Mouse (Mus musculus) layer of hippocampus, postnatal 14 days (tissue): Measurements from ENCODE around the gene Plekhh2. TPM values are rescaled to one million over a fixed set of nuclear protein-coding genes. Genes with fewer than 3 reads are reported as not detected.
A peak's percentile ranks its signal among the peaks of the same experiment; 100 is the strongest.

Source experiments
- DNase-seq, 2 experiments: peaks; one replicate each; pipeline ENCODE4 v3.0.0; 2021 to 2022; ENCODE audit warnings: low spot score in 2 of 2, mixed read lengths in 1 of 2
- long read RNA-seq, 2 experiments: library from polyadenylated mRNA; stranded (forward); transcript quantifications; one replicate each; pipeline ENCODE4 v2.0.0; 2021
- total RNA-seq, 2 experiments: library from RNA; stranded (reverse); gene quantifications; 2 replicates each; pipeline ENCODE4 v1.2.3; 2021

Plekhh2 gene
- 1 to 10 TPM; 4.4 to 4.9 TPM for total RNA-seq
- long read RNA-seq, experiment 1 = 0 reads
- long read RNA-seq, experiment 2, partial matches to known transcripts = 2 of 3 reads
- long read RNA-seq, experiment 2, other reads (novel, unspliced or antisense) = 1 of 3 reads

GRCm38 (mm10) chr17:84511682-84512515, at the start of gene Plekhh2:
Plekhh2 (plus strand) TSS chr17:84511895.
- peak; percentile 79 to 81 for DNase-seq

DNA sequence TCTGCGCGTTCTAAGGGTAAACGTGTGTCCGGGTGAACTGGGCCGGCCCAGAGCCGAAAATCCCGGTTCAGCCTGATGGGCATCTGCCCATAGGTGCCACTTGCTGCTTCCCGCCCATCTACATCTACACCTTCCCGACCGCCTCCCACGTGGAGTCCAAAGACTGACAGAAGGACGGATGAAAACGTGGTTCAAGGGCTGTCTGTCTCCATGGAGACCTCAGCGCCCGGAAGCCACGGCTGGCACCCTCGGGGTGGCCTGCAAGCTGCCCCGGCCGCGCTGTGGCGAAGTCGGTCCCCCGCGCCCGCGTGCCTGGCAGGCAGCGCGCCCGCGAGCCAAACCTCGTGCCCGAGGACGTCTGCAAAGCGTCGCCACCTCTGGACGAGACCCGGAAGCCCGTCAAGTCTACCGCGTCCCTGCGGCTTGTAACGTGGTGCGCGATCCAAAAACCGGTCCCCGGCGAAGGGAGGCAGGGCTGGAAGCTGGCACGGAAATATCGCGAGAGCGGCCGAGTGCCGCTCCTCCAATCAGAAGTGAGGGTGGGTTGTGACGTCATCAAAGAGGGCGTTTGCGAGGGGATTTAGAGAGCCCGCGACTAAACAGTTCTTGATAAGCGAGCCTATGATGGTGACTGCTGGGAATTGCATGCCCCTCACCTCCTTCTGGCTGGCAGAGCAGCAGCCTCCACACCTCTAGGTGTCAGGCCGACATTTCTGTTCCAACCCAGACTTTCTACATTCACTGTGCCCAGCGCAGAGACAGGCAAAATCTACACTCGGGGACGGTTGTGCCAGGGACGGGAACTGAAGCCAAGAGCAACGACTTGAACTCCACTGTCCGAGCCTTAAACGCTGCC, 45.7 kb upstream of the Plekhh2 start, which contains the start of gene Thada:
TSS of gene Thada (minus strand) at position 453 of the 856 bp plus-strand sequence.
- DNase-seq = peak; percentile 98 to 99

DNA sequence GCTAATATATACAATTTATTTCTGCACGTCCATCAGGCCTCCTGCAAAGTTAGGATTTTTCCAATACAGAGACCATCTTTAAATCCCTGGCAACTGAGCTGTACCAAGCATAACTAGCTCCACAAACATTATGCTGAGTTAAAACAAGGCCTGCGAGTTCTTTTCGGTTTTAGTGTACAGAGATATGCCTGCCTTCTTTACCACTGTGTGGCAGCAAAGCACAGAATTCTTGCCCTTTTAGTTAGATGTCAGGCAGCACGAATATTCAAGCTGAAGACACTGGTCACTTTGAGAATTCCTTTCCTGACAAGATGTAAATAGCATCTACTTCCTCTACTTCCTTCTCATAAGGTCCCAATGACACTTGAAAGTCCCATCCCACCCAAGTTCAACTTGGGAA, 37.4 kb upstream of the Plekhh2 start:
- DNase-seq = no peak

- no peak for DNase-seq
Measured at GRCm38 (mm10) chr17:84477176-84477575, 34.5 kb upstream of the Plekhh2 start.

DNA sequence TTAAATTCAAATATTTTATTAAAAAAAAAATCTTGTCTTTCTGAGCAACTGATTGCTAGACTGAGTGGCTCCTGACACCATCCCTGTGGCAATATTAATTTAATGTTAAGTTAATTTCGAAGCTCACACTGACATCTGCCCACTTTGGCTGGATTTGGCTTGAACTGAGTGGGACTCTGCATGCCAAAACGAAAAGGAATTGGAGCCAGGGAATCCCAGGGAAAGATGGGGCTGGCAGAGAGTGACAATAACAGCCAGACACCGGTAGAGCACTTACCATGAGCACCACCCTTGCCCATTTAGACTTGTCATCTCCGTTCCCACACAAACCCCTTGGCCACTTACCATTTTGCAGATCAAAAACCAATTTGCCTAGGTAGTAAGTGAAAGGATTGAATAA, 33.4 kb upstream of the Plekhh2 start:
- DNase-seq = peak in 1 of 2 experiments; percentile 26

DNA sequence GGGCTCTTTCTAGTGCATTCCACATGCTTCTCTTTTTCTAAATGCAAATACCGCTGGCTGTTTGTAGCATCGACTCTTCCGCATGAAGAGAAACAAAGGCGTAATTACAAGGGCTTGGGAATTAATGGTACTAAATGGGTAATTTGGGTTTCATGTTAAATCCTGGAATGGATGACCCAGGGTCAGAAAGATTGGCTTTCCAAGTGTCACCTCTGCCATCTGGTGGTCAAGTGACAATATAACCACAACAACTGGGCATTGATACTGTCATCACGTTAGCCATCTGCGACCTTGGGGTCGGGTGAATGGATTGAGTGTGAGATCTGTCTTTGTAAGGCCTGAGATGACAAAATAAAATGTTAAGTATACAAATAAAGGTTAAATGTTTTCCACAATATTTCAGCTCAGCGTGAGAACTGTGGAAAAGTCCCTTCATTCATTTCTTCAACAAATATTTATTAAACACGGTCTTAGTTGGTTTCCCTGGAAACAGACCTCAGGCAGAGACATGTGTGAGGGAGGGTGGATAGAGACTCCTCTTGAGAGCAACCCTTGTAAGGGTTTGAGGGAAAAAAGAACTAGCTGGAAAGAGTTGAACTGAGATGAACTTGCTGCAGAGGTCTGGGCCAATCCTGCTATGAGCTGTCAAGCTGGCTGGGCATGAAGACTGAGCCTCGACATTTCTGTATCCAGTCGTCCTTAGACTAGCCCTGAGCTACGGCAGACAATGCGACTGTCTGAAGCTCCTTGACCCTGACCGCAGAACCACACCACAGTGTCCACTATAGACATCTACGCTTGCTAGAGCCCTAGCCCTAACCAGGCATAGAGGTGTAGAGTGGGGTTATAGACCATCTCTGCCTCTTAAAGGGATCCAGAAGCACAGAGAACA, 31.0 kb upstream of the Plekhh2 start:
- DNase-seq = peak in 1 of 2 experiments; percentile 26

GRCm38 (mm10) chr17:84482831-84483230, 28.9 kb upstream of the Plekhh2 start:
- no peak for DNase-seq

GRCm38 (mm10) chr17:84483673-84484320, 27.9 kb upstream of the Plekhh2 start:
- no peak for DNase-seq

DNA sequence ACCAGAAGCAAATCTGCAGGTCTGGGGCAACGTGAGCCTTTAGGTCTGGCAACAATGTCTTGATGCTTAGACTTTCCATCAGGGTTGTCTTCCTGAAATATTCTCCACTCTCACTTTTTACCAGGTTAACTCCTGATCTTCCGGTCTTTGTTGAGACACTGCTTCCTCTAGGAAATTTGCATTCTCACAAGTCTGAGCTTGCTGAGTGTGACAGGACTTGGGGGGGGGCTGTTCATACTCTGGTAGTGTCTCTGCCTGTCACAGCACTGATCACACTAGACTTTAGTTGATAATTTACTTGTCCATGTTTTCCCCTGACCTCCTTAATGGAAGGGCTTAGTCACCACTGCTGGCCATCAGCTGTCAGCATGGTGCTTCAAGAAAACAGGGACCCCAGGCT, 24.3 kb upstream of the Plekhh2 start:
- DNase-seq = no peak

DNA sequence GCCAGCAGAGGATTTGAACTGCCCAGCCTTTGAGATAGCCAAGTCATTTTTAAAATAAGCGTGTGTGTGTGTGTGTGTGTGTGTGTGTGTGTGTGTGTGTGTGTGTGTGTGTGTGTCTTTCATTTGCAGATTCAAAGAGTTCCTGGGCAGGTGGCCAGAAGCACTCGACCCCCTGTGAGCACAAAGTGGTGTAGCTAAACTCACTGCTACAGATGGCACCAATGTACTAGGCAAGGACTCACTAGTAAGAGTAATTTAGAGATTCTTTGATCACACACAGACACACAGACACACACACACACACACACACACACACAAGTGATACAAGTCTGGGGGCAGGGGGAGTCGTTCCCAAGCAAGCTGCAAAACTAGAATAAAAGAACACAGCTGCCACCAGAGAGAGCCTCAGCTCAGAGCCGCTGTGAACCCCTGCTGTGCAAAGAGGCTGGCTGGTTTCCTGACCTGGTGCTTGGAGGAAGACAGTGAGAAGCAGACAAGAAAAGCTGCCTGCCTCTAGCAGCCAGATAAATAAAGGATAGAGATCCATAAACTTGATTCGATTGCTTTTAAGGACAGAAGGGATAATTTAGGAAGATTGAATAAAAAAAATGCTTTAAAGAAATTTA, 19.3 kb upstream of the Plekhh2 start:
- DNase-seq = no peak

DNA sequence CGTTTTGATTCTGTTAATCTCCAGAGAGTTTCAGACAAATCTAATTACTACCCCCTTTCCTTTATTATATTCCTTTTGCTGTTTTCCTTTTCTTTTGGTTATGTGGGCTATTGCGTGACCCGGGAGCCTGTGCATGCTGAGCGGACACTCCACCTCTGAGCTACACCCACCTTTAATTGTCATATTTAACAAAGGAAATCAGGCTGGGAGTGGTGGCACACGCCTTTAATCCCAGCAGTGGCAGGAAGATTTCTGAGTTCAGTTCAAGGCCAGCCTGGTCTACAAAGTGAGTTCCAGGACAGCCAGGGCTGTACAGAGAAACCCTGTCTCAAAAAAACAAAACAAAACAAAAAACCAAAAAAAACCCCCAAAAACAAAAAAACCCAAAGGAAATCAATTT, 14.7 kb upstream of the Plekhh2 start:
- DNase-seq = no peak

- DNase-seq = no peak
Measured at GRCm38 (mm10) chr17:84497559-84497958, 14.1 kb upstream of the Plekhh2 start.

GRCm38 (mm10) chr17:84497972-84498604, 13.6 kb upstream of the Plekhh2 start:
- DNase-seq = no peak

DNA sequence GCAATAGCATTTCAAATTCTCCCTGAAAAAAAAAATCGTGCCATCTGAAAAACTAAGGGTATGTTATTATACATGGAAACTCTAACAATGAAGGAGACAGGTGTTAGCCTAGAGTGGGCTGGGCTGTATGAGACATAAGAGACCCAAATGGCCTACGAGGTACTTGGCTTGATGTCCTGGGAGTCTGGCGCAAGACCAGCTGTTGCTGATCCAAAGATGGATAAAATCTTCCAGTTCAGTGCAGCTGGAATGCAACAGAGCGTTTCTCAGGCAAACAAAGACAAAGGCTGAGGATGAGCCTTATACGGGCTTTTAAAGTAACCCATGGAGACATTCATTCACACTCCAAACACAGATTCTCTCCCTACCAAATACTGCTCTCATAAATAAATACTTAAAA, 13.1 kb upstream of the Plekhh2 start:
- DNase-seq = no peak

GRCm38 (mm10) chr17:84502341-84502740, 9.4 kb upstream of the Plekhh2 start:
- no peak for DNase-seq

DNA sequence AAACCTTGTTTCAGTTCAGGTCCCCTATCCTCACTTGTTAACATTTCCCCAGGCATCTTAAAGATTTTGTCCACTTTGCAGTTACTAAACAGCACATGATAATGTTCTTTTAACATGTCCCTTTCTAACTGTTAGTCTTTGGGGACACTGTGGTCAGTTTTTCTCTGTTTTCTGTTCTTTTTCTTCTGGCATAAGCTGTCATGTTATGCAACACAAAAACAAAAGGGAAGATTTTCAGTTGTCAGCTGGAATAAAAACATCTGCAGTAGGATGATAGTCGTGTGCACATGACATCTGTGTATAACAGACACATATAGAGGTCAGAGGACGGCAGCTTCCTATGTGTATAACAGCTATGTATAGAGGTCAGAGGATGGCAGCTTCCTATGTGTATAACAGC, 5.8 kb upstream of the Plekhh2 start:
- DNase-seq = no peak

- no peak for DNase-seq
Measured at GRCm38 (mm10) chr17:84508736-84509135, 3.0 kb upstream of the Plekhh2 start.

GRCm38 (mm10) chr17:84509176-84509575, 2.5 kb upstream of the Plekhh2 start:
- no peak for DNase-seq

DNA sequence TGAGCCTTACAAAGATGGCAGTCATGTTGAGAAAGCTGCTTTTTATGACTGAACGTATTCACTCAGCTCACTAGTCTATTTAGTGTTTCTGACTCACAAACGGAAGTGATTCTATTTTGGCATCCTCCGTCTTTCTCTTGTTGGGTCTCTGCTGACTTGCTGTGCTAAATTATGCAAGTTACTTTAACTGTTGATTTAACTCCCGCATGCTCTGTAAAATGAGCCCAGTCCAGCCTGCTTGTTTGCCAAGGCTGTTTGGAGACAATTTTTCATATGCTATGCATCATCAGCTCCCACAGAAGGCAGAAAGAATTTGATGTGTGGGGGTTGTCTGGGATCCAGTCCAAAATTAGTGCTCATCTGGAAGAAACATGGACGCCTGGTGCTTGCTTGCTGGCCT, 1.3 kb upstream of the Plekhh2 start:
- peak; percentile 26 to 69 for DNase-seq
